Mouse (Mus musculus) G1E (cell line): ENCODE results near the gene Tmem132c.

ENCODE experiments used
- CTCF ChIP-seq: IDR thresholded peaks from 2 replicates; pipeline ENCODE4 v1.5.1; 2012; ENCODE audit warnings: low read depth, low read length, inconsistent platforms, mixed read lengths
- GATA1 ChIP-seq: IDR thresholded peaks from 2 replicates; pipeline ENCODE4 v1.6.1; 2012; ENCODE audit warnings: borderline replicate concordance, low read length, inconsistent platforms, mixed read lengths

- TF ChIP-seq CTCF (no peak), GATA1 (no peak)
These were observed 119.5 kb downstream of the Tmem132c start for GRCm38 (mm10) chr5:127361145-127361544.
